Mouse (Mus musculus) embryonic facial prominence, embryonic 12.5 days (tissue): Measurements from ENCODE around the gene Prickle1. TPM values are rescaled to one million over a fixed set of nuclear protein-coding genes. Genes with fewer than 3 reads are reported as not detected.
A peak's percentile ranks its signal among the peaks of the same experiment; 100 is the strongest.

Experiments used
- ATAC-seq: fragments of 200-750 bp; cut with Nextera tagmentation; 2 replicates; pipeline ENCODE4 v1.8.0; 2017; ENCODE audit not compliant: insufficient number of reproducible peaks, insufficient read depth, low FRiP score, low TSS enrichment
- H3K27ac ChIP-seq: fragments of 300-500 bp; sonication (generic); 2 replicates; pipeline ENCODE4 v1.5.1; 2016; ENCODE audit warnings: mild to moderate bottlenecking
- H3K27me3 ChIP-seq: fragments of 300-500 bp; sonication (generic); 2 replicates; pipeline ENCODE4 v1.6.1; 2016; ENCODE audit warnings: mild to moderate bottlenecking, moderate library complexity
- H3K36me3 ChIP-seq: fragments of 300-500 bp; sonication (generic); 2 replicates; pipeline ENCODE4 v1.6.1; 2016; ENCODE audit warnings: mild to moderate bottlenecking
- H3K4me1 ChIP-seq: fragments of 300-500 bp; sonication (generic); 2 replicates; pipeline ENCODE4 v1.6.1; 2016
- H3K4me2 ChIP-seq: fragments of 300-500 bp; sonication (generic); replicated peaks from 2 replicates; pipeline ENCODE4 v1.6.1; 2016; ENCODE audit warnings: mild to moderate bottlenecking, moderate library complexity
- H3K4me3 ChIP-seq: fragments of 300-500 bp; sonication (generic); 2 replicates; pipeline ENCODE4 v1.5.1; 2016; ENCODE audit warnings: mild to moderate bottlenecking
- H3K9ac ChIP-seq: fragments of 300-500 bp; sonication (generic); 2 replicates; pipeline ENCODE4 v1.6.1; 2016; ENCODE audit warnings: mild to moderate bottlenecking, moderate library complexity
- H3K9me3 ChIP-seq: fragments of 300-500 bp; sonication (generic); 2 replicates; pipeline ENCODE4 v1.6.1; 2016; ENCODE audit warnings: mild to moderate bottlenecking, moderate library complexity
- WGBS: fragments of 180-500 bp; shearing (Covaris S2); methylation state at CpG from one replicate; pipeline ENCODE4 v1.1.7; 2016; 5-methylcytosine and 5-hydroxymethylcytosine counted together
- polyA plus RNA-seq: library from polyadenylated mRNA; unstranded; fragments of >200 nt; fragmentation: Nextera tagmentation; extraction: Ambion mirVana; gene quantifications from 2 replicates; pipeline ENCODE4 v1.2.1, GENCODE M21; 2016

The Prickle1 gene
- polyA plus RNA-seq, 1 experiment from 2014 or later: 51.8 TPM

GRCm38 (mm10) chr15:93592596-93592995, 3.1 kb downstream of the Prickle1 start:
- no peaks in the 10 kb centered on the region for H3K27me3 ChIP-seq
- H3K36me3 ChIP-seq: no peaks in the 10 kb centered on the region
- 0 out of 2 replicates have a peak overlapping the region, but pooled peaks have one; percentile 29 for H3K9ac ChIP-seq
- H3K4me1 ChIP-seq: peaks cover 51% of the 10 kb centered on the region
- peak overlapping the region; percentile 79 for H3K4me2 ChIP-seq
- no peaks in the 10 kb centered on the region for H3K9me3 ChIP-seq
- whole genome bisulfite sequencing: 72% methylated on average over 3 of the region's 3 CpGs
- H3K4me3 ChIP-seq: no peak overlapping the region
- H3K27ac ChIP-seq: 0 out of 2 replicates have a peak overlapping the region, but pooled peaks have one; percentile 58
- ATAC-seq: no peak

- under 1% methylated on average over 12 of the region's 12 CpGs for WGBS
- no peaks in the 10 kb centered on the region for H3K9me3 ChIP-seq
- peaks cover 51% of the 10 kb centered on the region for H3K4me1 ChIP-seq
- 0 out of 2 replicates have a peak, but pooled peaks have one; percentile 42 for ATAC-seq
- H3K27me3 ChIP-seq: no peaks in the 10 kb centered on the region
- peak overlapping the region; percentile 28 for H3K4me3 ChIP-seq
- no peaks in the 10 kb centered on the region for H3K36me3 ChIP-seq
- H3K27ac ChIP-seq: peak overlapping the region; percentile 58
- H3K4me2 ChIP-seq: peak overlapping the region; percentile 79
- peak overlapping the region; percentile 38; the same call in 1 of the 2 replicates for H3K9ac ChIP-seq
Observed at GRCm38 (mm10) chr15:93591831-93592321, 3.8 kb downstream of the Prickle1 start.

- 26% methylated on average over 7 of the region's 7 CpGs for WGBS
- H3K27ac ChIP-seq: peak overlapping the region; percentile 58
Observed at GRCm38 (mm10) chr15:93591371-93591770, 4.3 kb downstream of the Prickle1 start.

DNA sequence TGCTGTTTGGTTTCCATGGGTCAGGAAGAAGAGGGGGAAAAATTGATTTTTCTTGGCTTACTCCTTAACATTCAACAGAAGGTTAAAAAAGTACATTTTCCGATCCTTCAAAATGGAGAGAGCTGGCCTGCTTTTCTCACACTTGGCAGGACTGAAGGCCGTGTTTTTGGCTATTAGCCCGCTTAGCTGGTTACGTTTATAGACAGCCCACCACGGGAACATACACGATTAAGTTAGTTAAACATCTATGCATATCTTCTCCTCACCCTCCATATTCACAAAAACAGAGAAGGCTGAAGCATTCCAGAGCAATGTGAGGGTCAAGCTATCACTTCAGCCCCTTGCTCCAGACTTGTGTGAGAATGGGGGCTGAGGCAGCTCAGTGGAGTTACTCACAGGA, 7.3 kb downstream of the Prickle1 start:
- H3K27ac ChIP-seq: 0 out of 2 replicates have a peak overlapping the region, but pooled peaks have one; percentile 2

More at GRCm38 (mm10) chr15:93591371-93591770, 4.3 kb downstream of the Prickle1 start:
- no peak for ATAC-seq
- peaks cover 46% of the 10 kb centered on the region for H3K4me1 ChIP-seq
- H3K27me3 ChIP-seq: no peaks in the 10 kb centered on the region
- peak overlapping the region; percentile 28 for H3K4me3 ChIP-seq
- H3K9me3 ChIP-seq: no peaks in the 10 kb centered on the region
- no peak overlapping the region for H3K9ac ChIP-seq
- H3K36me3 ChIP-seq: no peaks in the 10 kb centered on the region
- peak overlapping the region; percentile 79 for H3K4me2 ChIP-seq

GRCm38 (mm10) chr15:93587660-93588059, 8.0 kb downstream of the Prickle1 start:
- Histone ChIP-seq H3K27ac (no peak overlapping the region), H3K9ac (no peak overlapping the region), H3K36me3 (peaks cover 12% of the 10 kb centered on the region), H3K4me1 (peaks cover 39% of the 10 kb centered on the region), H3K9me3 (no peaks in the 10 kb centered on the region), H3K4me3 (no peak overlapping the region), H3K27me3 (no peaks in the 10 kb centered on the region), H3K4me2 (no peak overlapping the region; the same call in 1 of the 2 replicates)
- WGBS: 66% methylated on average over 8 of the region's 8 CpGs
- ATAC-seq: no peak

More for the DNA sequence above, 7.3 kb downstream of the Prickle1 start:
- H3K27me3 ChIP-seq: no peaks in the 10 kb centered on the region
- H3K9ac ChIP-seq: no peak overlapping the region
- peaks cover 12% of the 10 kb centered on the region for H3K36me3 ChIP-seq
- no peaks in the 10 kb centered on the region for H3K9me3 ChIP-seq
- no peak overlapping the region for H3K4me2 ChIP-seq
- H3K4me3 ChIP-seq: no peak overlapping the region
- WGBS: 73% methylated on average over 6 of the region's 6 CpGs
- ATAC-seq: no peak
- H3K4me1 ChIP-seq: peaks cover 40% of the 10 kb centered on the region

DNA sequence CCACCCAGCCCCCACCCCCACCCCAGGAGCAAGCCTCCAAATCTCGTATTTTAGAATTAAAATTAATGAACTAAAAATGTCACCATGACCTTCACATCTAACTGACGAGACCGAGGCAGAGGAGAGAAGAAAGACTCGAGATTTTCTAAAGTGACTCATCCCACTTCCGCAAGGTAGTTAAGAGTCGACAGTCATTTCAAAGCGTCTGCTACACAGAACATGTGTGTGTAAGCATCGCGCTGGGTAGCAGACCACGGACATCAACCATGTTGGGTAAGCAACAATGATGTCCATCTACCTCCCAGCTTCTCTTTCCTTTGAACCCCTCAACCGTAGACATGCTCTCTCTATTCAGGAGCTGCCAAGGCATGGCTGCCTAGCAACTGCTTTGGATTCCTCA, 12.6 kb downstream of the Prickle1 start:
- Histone ChIP-seq H3K9me3 (peaks cover 4% of the 10 kb centered on the region; the same call in 1 of the 2 replicates), H3K4me2 (no peak overlapping the region), H3K36me3 (peaks cover 17% of the 10 kb centered on the region), H3K27ac (no peak overlapping the region), H3K4me1 (0 out of 2 replicates have a peak, but pooled peaks cover 1% of the 10 kb centered on the region), H3K27me3 (no peaks in the 10 kb centered on the region), H3K4me3 (no peak overlapping the region), H3K9ac (no peak overlapping the region)
- 93% methylated on average over 11 of the region's 11 CpGs for WGBS
- no peak for ATAC-seq

- WGBS: 91% methylated on average over 8 of the region's 8 CpGs
- Histone ChIP-seq H3K4me3 (no peak overlapping the region), H3K9ac (no peak overlapping the region), H3K27ac (no peak overlapping the region), H3K9me3 (peaks cover 4% of the 10 kb centered on the region; the same call in 1 of the 2 replicates), H3K36me3 (peaks cover 22% of the 10 kb centered on the region), H3K27me3 (no peaks in the 10 kb centered on the region), H3K4me1 (no peaks in the 10 kb centered on the region; the same call in 1 of the 2 replicates), H3K4me2 (no peak overlapping the region)
- no peak for ATAC-seq
Observed at GRCm38 (mm10) chr15:93581736-93582135, 14.0 kb downstream of the Prickle1 start.

DNA sequence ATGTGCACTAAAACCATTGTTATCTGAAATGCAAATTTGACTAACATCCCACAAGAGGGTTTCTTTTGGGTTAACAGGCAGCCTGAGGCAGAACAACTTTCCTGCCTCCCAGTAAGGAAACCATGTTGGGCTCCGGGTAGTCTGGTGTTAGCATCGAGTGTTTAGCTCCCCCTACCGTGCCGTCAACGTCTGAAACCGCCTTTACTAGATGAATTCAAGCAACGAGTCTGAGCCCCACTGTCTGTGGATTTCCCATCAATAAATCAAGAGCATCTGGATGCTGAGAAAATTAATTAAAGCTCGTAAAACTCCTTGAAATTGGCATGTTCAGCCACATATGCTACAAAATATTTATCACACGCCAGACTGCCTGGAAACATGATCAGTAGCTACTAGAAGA, 15.8 kb downstream of the Prickle1 start:
- Histone ChIP-seq H3K4me3 (no peak overlapping the region), H3K4me2 (no peak overlapping the region), H3K27me3 (no peaks in the 10 kb centered on the region), H3K9ac (no peak overlapping the region), H3K4me1 (peaks cover 3% of the 10 kb centered on the region; the same call in 1 of the 2 replicates), H3K27ac (no peak overlapping the region), H3K9me3 (peaks cover 4% of the 10 kb centered on the region; the same call in 1 of the 2 replicates), H3K36me3 (peaks cover 17% of the 10 kb centered on the region)
- no peak for ATAC-seq
- WGBS: 54% methylated on average over 9 of the region's 9 CpGs

- Histone ChIP-seq H3K27ac (no peak overlapping the region), H3K4me1 (peaks cover 3% of the 10 kb centered on the region; the same call in 1 of the 2 replicates), H3K9ac (no peak overlapping the region), H3K4me3 (no peak overlapping the region), H3K4me2 (no peak overlapping the region), H3K27me3 (no peaks in the 10 kb centered on the region), H3K9me3 (peaks cover 4% of the 10 kb centered on the region; the same call in 1 of the 2 replicates), H3K36me3 (peaks cover 10% of the 10 kb centered on the region; the same call in 1 of the 2 replicates)
- ATAC-seq: no peak
- 85% methylated on average over 9 of the region's 9 CpGs for WGBS
Observed at GRCm38 (mm10) chr15:93579100-93579499, 16.6 kb downstream of the Prickle1 start.

- WGBS: 65% methylated on average over 9 of the region's 9 CpGs
- H3K9me3 ChIP-seq: peaks cover 4% of the 10 kb centered on the region; the same call in 1 of the 2 replicates
- no peak for ATAC-seq
- peaks cover 3% of the 10 kb centered on the region; the same call in 1 of the 2 replicates for H3K4me1 ChIP-seq
- H3K27me3 ChIP-seq: no peaks in the 10 kb centered on the region
- H3K4me3 ChIP-seq: no peak overlapping the region
- H3K27ac ChIP-seq: no peak overlapping the region
- no peak overlapping the region for H3K9ac ChIP-seq
- H3K4me2 ChIP-seq: no peak overlapping the region
- H3K36me3 ChIP-seq: peaks cover 15% of the 10 kb centered on the region; the same call in 1 of the 2 replicates
Observed at GRCm38 (mm10) chr15:93576361-93576760, 19.3 kb downstream of the Prickle1 start.

DNA sequence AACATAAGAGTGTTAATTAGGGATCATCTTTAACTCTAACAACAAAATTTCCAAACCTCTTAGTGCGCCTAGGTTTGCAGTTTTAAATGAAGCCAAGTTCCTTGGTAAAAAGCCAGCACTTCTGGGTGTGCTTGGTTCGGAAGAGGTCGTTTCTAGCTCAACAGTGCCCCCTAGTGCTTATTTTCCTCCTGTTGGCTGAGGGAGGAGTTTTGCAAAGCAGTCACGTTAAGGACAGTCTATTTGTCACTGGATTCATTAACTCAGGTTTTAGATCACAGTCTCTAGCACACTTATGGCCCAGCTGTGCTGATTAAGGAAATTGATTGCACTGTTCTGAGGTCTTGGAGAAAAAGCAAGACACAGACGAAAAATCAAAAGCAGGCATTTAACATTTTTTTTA, 19.8 kb downstream of the Prickle1 start:
- Histone ChIP-seq H3K27ac (no peak overlapping the region), H3K9ac (no peak overlapping the region), H3K4me3 (no peak overlapping the region), H3K36me3 (peaks cover 15% of the 10 kb centered on the region; the same call in 1 of the 2 replicates), H3K9me3 (peaks cover 4% of the 10 kb centered on the region; the same call in 1 of the 2 replicates), H3K27me3 (no peaks in the 10 kb centered on the region), H3K4me2 (no peak overlapping the region), H3K4me1 (peaks cover 3% of the 10 kb centered on the region; the same call in 1 of the 2 replicates)
- WGBS: 11% methylated on average over 5 of the region's 5 CpGs
- no peak for ATAC-seq

DNA sequence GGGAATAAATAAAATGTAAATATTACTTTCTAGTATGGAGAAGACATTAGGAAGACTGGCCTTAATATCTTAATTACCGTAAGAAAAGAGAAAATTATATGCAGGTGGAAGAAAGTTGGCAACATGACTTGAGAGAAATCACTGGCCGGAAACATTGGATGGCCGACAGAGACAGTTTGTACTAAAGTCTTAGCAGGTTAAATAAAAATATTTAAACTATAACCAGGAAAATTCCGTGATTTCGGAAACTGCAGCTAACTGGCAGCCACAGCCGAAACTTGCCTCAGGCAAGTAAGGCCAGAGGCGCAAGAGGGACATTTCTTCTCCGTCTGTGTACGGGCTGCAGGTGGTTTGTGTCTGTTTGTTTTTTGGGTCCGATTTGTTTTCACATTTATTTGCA, 22.8 kb downstream of the Prickle1 start:
- 81% methylated on average over 10 of the region's 10 CpGs for WGBS
- no peak for ATAC-seq
- H3K27me3 ChIP-seq: no peaks in the 10 kb centered on the region
- no peak overlapping the region for H3K4me2 ChIP-seq
- H3K27ac ChIP-seq: no peak overlapping the region
- H3K9me3 ChIP-seq: no peaks in the 10 kb centered on the region
- peaks cover 5% of the 10 kb centered on the region for H3K4me1 ChIP-seq
- H3K4me3 ChIP-seq: no peak overlapping the region
- no peak overlapping the region for H3K9ac ChIP-seq
- H3K36me3 ChIP-seq: peaks cover 8% of the 10 kb centered on the region; the same call in 1 of the 2 replicates
